Comparison of ENCODE assay signal across 8 mouse cellular contexts in genomic region chr7:130266166-130266490, GRCm38 (mm10).
DNase-seq lines count a peak whose midpoint lies in the region; ATAC-seq and TF ChIP-seq lines count a peak whose summit lies in the region.

No protein-coding gene starts in this region.

- TF ChIP-seq CTCF in Patski (IDR thresholded peaks at IDR 0.05), result no peak

- intact Hi-C loops in left cerebral cortex, postnatal 36 days (cut with DNase I), result loop anchor here (5.0 kb wide), 2 partner anchors 59 to 116 kb away; no protein-coding TSS in a partner anchor

- peak; percentile 83 for ATAC-seq in Patski
- ATAC-seq in frontal cortex, adult (ENCODE audit: low TSS enrichment), result peak; percentile 29
- ATAC-seq in hematopoietic stem cell, adult 5-6 weeks (replicated peaks in 1 of 2; ENCODE audit: insufficient read depth in 1 of 2, low FRiP score in 2 of 2, low TSS enrichment in 1 of 2, low read depth in 1 of 2, poor library complexity in 2 of 2, severe bottlenecking in 2 of 2), result peak; percentile 82 to 88
- peak; percentile 68 for ATAC-seq in megakaryocyte-erythroid progenitor cell, adult 5-6 weeks (replicated peaks; ENCODE audit: low FRiP score, low TSS enrichment, poor library complexity, severe bottlenecking)

- CTCF ChIA-PET in Patski (lab: Charles Lee), result interaction anchor here (1.4 to 1.5 kb wide), 2 partner anchors 440 to 585 kb away, joined by 3 to 4 read pairs; no protein-coding TSS in a partner anchor

- DNase-seq in Patski (ENCODE audit: low read depth, low spot score), result no peak
- DNase-seq in cerebellum, adult 8-10 months, result peak; percentile 7
- DNase-seq in left cerebral cortex, postnatal 36 days (ENCODE audit: low spot score in 2 of 2), result peak; percentile 33 to 46
- peak; percentile 61 for DNase-seq in right cerebral cortex, postnatal 4 days
- no peak for DNase-seq in MN1 (ENCODE audit: low spot score)

- no peaks in the 10 kb centered on the region for H3K27me3 ChIP-seq in Patski

- POLR2A ChIA-PET in Patski (lab: Charles Lee), result interaction anchor here (0.6 kb wide), 1 partner anchor 81 kb away, joined by 3 read pairs; no protein-coding TSS in a partner anchor

- in situ Hi-C loops in Patski (cut with MboI; ENCODE audit: low pct_unique_long_range_greater_than_20kb), result loop anchor here (5.0 to 10.0 kb wide), 4 partner anchors 201 to 614 kb away; no protein-coding TSS in a partner anchor

Comparison
In these comparisons a context has a peak if more than half of its experiments do, and no peak if none do; other contexts are left out.
1. ATAC-seq: peak in every context shown above with its lines; median percentile 85 in hematopoietic stem cell, adult 5-6 weeks; 83 in Patski; 68 in megakaryocyte-erythroid progenitor cell, adult 5-6 weeks; 29 in frontal cortex, adult.
2. DNase-seq: peak in cerebellum, adult 8-10 months (single experiment), left cerebral cortex, postnatal 36 days (2 of 2) and right cerebral cortex, postnatal 4 days (single experiment); none in Patski (single experiment) and MN1 (single experiment).